Mouse (Mus musculus) forelimb bud, embryonic 11.5 days (tissue): Measurements from ENCODE around the gene Tmem216.

ENCODE experiments used
- DNase-seq: peaks from one replicate; pipeline ENCODE4 v3.0.0-alpha.2; 2012; ENCODE audit warnings: low read depth, low spot score

The Tmem216 gene

GRCm38 (mm10) chr19:10486264-10486738, 69.7 kb downstream of the Tmem216 start:
- DNase-seq, result peak; percentile 81
